Mouse (Mus musculus): ENCODE measurements around the gene Nop53.
"Not testable (repeated sequence)": the region's sequence is repeated elsewhere in the genome, so short reads cannot be mapped to it uniquely, and the experiment has no call there.

The Nop53 gene

DNA sequence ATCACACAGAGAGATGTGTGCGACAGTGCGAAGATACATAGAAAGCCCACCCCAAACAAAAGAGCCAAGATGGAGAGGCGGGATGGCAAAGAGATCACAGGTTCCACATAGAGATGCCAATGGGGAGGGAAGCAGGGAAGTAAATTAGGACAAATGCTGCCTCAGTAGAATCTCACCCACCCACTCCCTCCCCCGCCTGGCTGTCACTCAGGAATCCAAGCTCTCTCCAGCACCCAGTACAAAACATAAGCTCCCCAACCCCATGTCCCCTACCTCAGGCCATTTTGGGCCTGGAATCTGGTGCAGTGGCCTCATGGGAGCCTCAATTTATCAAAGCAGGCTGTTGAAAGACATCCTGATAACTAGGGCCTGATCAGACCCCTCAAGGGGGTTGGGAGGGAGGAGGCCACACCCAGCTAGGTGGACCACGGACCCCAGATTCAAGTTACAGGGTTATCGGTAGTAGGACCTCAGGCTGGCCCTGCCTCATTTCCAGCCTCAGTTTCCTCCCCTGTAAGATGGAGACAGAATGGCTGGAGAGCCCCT lies 25.2 kb downstream of the Nop53 start:
- DNase-seq (ENCODE audit: low spot score), result no peak

DNA sequence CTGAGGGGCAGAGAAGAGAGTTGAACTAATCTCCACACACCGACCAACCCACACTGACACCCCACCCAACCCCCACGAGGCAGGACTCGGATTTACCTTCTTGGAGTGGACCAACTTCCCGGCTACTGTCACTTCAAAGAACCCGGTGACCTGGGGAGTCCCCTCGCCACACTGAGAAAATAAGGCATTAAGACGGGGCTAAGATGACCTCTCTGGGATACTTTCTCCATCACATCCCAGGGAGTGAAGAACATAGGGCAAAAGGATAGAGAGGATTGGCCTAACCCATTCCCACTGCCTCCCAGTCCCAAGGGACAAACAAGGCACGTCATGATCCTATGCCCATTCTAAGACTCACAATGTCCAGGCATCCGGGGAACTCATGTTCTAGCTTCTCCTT lies 25.9 kb downstream of the Nop53 start:
- DNase-seq (ENCODE audit: low spot score), result no peak

DNA sequence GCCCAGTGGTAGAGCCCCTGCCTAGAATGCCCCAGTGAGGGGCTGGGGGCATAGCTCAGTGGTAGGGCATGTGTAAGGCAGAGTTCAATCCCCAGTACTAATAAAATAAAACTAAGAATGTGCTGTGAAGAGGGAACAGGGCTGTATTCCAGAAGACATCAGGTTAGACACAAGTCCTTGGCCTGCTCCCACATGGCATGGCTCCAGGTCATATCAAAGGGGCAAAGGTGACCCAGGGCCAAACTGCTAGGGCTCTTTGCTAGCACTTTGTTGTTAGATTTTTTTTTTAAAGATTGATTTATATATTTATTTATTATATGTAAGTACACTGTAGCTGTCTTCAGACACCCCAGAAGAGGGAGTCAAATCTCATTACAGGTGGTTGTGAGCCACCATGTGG lies 27.5 kb downstream of the Nop53 start:
- DNase-seq (ENCODE audit: low spot score), result no peak

DNA sequence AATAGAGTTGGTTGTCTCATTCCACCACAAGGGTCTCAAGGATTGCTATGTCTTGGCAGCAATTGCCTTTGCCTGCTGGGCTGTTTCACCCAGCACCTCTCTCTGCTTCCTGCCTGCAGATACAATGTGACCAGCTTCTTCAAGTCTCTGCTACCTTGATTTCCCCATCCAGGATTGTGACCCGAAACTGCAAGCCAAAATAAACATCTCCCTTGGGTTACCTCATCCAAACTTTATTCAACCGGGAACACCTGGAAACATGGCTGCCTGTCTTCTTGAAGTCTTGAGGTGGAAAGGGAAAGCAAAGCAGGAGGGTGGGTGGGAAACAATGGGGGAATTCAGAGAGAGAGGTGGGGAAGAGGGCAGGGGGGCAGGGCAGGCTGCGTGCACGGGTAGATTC lies 28.9 kb downstream of the Nop53 start:
- DNase-seq (ENCODE audit: low spot score), result no peak

DNA sequence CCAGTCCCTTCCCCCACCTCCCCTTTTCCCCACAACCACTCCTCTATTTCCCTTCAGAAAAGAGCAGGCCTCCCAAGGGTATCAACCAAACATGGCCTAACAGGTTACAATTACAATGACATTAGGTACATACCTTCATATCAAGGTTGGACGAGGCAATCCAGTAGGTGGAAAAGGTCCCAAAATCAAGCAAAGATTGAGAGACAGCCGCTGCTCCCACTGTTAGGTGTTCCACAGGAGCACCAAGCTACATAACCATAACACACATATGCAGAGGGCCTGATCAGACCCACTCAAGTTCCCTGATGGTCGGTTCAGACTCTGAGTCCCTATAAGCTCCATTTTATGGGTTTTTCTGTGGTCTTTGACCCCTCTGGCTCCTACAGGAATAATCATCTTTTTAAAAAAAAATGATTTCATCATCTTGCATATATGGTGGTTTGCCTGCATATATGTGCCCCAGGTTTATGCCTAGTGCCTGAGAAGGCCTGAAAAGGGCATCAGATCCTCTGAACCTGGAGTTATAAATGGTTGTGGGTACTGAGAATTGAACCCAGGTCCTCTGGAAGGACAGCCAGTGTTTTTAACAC lies 29.6 kb downstream of the Nop53 start:
- no peak for DNase-seq (ENCODE audit: low spot score)

DNA sequence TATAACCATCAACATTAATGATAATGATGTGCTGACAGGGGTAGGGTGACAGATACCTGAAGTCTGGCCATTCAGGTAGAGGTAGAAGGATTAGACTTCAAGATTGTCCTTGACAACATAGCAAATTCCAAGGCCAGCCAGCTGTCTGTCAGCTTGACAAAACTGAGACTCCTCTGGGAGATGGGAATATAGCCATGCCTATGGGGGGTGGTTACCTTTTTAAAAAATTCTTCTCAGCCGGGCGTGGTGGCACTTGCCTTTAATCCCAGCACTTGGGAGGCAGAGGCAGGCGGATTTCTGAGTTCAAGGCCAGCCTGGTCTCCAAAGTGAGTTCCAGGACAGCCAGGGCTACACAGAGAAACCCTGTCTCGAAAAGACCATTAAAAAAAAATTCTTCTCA lies 30.2 kb downstream of the Nop53 start:
- DNase-seq (ENCODE audit: low spot score), result not testable (repeated sequence)

DNA sequence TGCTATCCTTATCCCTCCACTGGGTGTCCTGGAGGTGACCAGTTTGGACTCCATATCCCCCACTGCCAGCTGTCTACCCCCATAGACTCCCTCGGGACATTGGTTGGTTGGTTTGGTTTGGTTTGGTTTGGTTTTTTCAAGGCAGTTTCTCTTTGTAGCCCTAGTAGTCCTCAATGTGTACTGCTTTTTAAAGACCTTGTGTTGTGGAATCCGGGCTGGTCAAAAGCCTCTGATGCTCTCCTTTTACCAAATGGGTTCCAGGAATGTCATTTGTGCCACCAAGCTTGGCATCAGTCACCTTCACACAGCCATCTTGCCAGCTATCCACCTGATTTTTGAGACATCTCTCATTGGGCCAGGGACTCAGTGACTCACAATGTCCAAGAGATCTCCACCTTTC lies 31.1 kb downstream of the Nop53 start:
- DNase-seq (ENCODE audit: low spot score), result no peak

DNA sequence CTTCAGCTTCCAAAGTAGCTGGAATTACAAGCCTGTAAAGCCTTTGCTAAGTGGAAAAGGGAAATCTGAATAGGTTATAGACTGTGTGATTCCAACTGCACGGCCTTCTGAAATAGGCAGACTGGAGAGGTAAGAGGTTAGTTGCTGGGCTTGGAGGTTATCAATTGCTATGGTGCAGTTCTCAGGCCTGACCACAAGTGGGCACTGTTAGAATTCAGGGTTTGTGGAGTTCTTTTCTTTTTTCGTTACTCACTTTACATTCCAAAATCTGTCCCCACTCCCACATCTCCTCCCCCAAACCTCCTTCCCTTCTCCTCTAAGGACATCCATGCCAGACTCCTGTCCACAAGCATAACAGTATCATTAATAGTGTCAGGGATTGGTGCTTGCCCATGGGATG lies 31.6 kb downstream of the Nop53 start:
- DNase-seq (ENCODE audit: low spot score), result peak; percentile 44

DNA sequence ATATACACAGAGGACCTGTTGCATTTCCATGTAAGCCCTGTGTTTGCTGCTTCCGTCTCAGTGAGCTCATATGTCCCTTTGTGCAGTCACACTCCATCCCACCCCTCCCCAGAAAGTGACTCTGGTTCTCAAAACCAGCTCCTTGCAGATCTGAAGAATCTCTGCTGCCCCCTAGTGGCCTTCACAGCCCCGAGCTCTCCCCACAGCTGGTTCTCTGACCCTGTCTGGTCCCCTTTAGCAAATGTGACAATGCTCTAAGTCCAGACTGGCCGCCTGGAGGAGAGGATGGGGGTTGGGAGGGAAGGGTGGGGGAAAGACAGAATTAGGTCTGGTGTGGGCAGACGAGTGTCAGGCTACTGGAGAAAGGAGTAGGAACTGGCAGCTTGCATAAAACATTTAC lies 33.7 kb downstream of the Nop53 start:
- peak; percentile 78 for DNase-seq (ENCODE audit: low spot score)

DNA sequence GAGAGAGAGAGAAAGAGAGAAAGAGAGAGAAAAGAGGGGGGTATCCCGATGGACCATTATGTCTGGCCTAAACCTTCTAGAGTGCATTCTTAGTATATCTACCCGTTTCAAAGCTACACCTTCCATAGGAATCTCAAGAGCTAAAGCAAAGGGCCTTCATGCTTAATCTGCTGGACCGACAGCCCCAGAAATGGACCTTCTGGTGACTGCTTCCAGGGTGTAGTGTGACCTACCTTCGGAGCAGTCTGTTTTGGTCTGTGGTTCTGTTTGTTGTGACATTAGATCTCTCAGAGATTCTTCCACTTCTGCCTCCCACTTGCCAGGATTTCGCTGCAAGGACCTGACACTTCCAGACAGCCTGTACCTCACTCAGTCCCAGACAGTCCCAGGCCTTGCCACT lies 35.4 kb downstream of the Nop53 start:
- DNase-seq (ENCODE audit: low spot score), result no peak

DNA sequence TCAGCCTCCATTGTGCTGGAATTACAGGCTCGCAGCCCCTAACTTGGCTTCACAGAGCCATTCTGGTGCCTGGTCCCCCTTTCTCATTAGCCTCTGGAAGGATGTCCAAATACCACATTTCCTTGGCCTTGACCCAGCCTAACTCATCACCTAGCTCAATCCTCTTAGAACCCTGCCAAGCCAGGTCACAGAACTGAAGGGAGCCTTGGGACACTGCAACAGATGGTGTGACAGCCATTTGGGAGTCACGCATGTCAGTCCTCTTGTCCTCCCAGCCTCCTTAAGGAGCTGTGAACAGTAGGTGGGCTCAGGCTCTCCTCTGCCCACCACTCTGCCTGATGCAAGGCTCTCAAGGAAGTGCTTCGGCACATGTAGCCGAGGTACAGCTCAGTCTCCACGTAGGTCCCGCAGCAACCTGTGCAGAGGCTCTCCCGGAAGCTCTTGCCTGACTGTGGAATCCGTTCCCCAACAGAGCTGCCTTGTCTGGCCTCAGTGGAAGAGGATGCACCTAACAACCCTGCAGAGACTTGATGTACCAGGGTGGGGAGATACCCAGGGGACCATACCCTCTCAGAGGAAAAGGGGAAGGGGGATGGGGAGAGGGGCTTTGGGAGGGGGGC lies 37.8 kb downstream of the Nop53 start:
- no peak for DNase-seq (ENCODE audit: low spot score)

DNA sequence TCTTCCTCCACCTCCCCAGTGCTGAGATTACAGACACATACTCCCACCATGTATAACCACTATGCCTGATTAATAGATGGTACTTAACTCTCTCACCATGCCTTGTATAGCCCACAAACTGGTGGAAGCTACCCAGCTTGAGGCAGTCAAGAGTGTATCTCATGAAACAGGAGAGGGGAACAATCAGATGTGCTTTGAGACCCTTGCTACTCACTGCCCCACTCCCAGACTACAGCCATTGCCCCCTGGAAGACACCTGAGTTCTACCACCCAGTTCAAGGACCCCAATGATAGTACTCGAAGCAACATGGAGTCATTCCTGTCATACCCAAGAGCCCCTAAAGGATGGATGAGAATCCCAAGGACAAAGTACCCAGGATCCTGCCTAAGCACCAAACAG lies 39.3 kb downstream of the Nop53 start:
- no peak for DNase-seq (ENCODE audit: low spot score)

DNA sequence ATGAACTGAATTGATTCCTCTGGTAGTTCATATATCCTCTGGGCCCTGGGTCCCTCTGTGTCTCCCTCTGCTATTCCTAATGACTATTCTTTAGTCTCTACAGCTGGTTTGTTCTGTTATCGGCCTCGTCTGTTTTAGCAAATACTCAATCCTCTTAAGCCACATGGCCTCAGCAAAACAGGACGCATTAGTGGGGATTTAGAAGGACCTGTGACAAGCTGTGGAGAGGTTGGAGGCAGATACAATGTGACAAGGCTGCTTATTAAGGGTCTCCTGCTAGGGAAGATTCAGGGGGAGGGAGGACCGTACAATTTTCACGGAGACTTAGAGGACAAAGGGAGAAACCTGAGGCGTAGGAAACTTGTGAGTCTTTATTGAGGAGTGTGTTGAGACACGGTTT lies 40.0 kb downstream of the Nop53 start:
- no peak for DNase-seq (ENCODE audit: low spot score)

DNA sequence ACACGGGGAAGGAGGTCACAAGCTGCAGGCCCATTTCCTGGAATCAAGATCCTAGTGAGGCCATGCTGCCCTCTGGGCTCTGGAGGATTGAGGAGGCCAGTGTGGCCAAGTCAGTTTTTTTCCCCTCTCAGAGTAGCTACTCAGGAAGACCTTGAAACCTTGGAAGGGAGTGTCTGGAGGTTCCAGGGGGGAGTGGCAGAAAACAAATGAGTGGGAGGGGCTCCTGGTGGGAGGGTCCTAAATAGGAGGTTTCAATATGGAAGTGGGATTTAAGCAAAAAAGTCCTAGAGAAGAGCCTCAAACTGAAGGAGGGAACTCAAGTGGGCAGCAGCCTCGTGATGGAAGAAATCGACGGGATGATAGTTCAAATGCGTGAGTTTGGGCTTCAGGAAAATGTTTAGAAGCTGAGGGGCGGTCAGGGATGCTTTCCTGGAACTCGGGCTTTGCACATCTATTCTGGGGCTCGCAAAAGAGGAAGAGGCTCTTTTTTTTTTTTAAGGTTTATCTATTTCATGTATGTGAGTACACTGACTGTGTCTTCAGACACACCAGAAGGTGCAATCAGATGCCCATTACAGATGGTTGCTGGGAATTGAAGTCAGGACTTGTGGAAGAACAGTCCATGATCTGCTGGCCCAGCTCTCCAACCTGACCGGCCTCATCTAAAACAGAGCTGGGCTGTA lies 44.4 kb downstream of the Nop53 start:
- no peak for DNase-seq (ENCODE audit: low spot score)

DNA sequence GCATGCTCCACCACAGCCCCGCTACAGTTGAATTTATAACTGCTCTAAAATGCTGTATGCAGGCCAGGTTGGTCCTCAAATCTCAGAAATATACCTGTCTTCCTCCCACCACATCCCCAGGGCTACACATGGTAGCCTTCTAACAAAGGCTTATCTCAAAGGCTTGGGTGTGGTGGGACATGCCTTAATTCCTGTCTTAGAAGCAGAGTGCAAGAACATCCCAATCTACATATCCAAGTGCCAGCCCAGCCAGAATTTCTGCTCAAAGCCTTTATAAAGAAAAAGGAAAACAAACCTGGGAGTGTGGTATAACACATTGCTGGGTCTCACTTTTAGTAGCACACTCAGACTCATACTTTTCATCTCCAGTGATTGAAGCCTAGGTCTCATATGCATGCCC lies 51.6 kb downstream of the Nop53 start:
- DNase-seq (ENCODE audit: low spot score), result no peak

Measured in MN1 (cell line).